Mouse (Mus musculus): ENCODE data around the gene Ext2.

- TF ChIP-seq TCF12 (IDR thresholded peaks at IDR 0.05; ENCODE audit: insufficient read depth, poor library complexity, severe bottlenecking) (no peak), E2F4 (IDR thresholded peaks at IDR 0.05; ENCODE audit: insufficient read depth) (no peak), POLR2A (IDR thresholded peaks at IDR 0.05; ENCODE audit: insufficient read length, low read depth) (no peak), CEBPB (IDR thresholded peaks at IDR 0.05; ENCODE audit: insufficient read depth, poor library complexity, severe bottlenecking) (no peak), TCF3 (IDR thresholded peaks at IDR 0.05; ENCODE audit: insufficient read length, low read depth) (no peak), MAX (IDR thresholded peaks at IDR 0.05; ENCODE audit: low read depth) (no peak), USF1 (IDR thresholded peaks at IDR 0.05; ENCODE audit: low read depth) (no peak), REST (IDR thresholded peaks at IDR 0.05; ENCODE audit: insufficient read depth, insufficient read length) (no peak), MYOD1 (IDR thresholded peaks at IDR 0.05; ENCODE audit: control insufficient read depth in 1 of 3, insufficient read length in 2 of 3, low read depth in 2 of 3) (no peak), MYOG (IDR thresholded peaks at IDR 0.05; ENCODE audit: control insufficient read depth in 1 of 3, insufficient read depth in 1 of 3, insufficient read length in 2 of 3, low read depth in 2 of 3) (no peak)
These were observed 99.1 kb downstream of the Ext2 start for GRCm38 (mm10) chr2:93723138-93723744.

All from myocyte (in vitro differentiated cells).